Mouse (Mus musculus) heart, embryonic 16.5 days (tissue): ENCODE measurements around the gene Slc25a12. TPM values are rescaled to one million over a fixed set of nuclear protein-coding genes. Genes with fewer than 3 reads are reported as not detected.

Source experiments
- ATAC-seq: fragments of 200-750 bp; cut with Nextera tagmentation; replicated peaks from 2 replicates; pipeline ENCODE4 v1.8.0; 2017; ENCODE audit warnings: moderate number of reproducible peaks; ENCODE audit not compliant: insufficient read depth, low FRiP score; ENCODE audit errors: extremely low read depth
- H3K27ac ChIP-seq: fragments of 300-500 bp; sonication (generic); 2 replicates; pipeline ENCODE4 v1.5.1; 2014; ENCODE audit warnings: mild to moderate bottlenecking, low read length, control low read depth, moderate library complexity
- H3K27me3 ChIP-seq: fragments of 300-500 bp; sonication (generic); 2 replicates; pipeline ENCODE4 v1.6.1; 2014; ENCODE audit warnings: low read length, mixed read lengths; ENCODE audit not compliant: control insufficient read depth, insufficient read depth
- H3K36me3 ChIP-seq: fragments of 300-500 bp; sonication (generic); 2 replicates; pipeline ENCODE4 v1.6.1; 2014; ENCODE audit not compliant: control insufficient read depth, insufficient read depth
- H3K4me1 ChIP-seq: fragments of 300-500 bp; sonication (generic); 2 replicates; pipeline ENCODE4 v1.6.1; 2014; ENCODE audit warnings: low read length, mixed read lengths; ENCODE audit not compliant: control insufficient read depth, insufficient read depth
- H3K4me2 ChIP-seq: fragments of 300-500 bp; sonication (generic); 2 replicates; pipeline ENCODE4 v1.6.1; 2014; ENCODE audit warnings: low read depth, mild to moderate bottlenecking, control low read depth, low read length
- H3K4me3 ChIP-seq: fragments of 300-500 bp; sonication (generic); 2 replicates; pipeline ENCODE4 v1.5.1; 2014; ENCODE audit warnings: mild to moderate bottlenecking, control low read depth, low read length
- H3K9ac ChIP-seq: fragments of 300-500 bp; sonication (generic); 2 replicates; pipeline ENCODE4 v1.6.1; 2014; ENCODE audit warnings: low read length, control low read depth
- H3K9me3 ChIP-seq: fragments of 300-500 bp; sonication (generic); replicated peaks from 2 replicates; pipeline ENCODE4 v1.6.1; 2016; ENCODE audit warnings: low read length; ENCODE audit not compliant: control insufficient read depth
- WGBS: fragments of 180-500 bp; shearing (Covaris S2); extraction: QIAGEN DNeasy Blood & Tissue Kit; methylation state at CpG from one replicate; pipeline ENCODE4 v1.1.7; 2014; 5-methylcytosine and 5-hydroxymethylcytosine counted together
- polyA plus RNA-seq: library from polyadenylated mRNA; unstranded; fragments of >200 nt; fragmentation: Nextera tagmentation; extraction: Ambion mirVana; gene quantifications from 2 replicates; pipeline ENCODE4 v1.2.1, GENCODE M21; 2015

The Slc25a12 gene
- 126 TPM in 2 replicates for polyA plus RNA-seq

- Histone ChIP-seq H3K27ac (peak within 1 kb of the TSS; percentile 97), H3K9me3 (no peaks in the 10 kb centered on the region), H3K4me2 (peak within 1 kb of the TSS; percentile 81), H3K36me3 (peaks cover 2% of the 10 kb centered on the region; the same call in 1 of the 2 replicates), H3K9ac (peak within 1 kb of the TSS; percentile 95), H3K27me3 (no peaks in the 10 kb centered on the region), H3K4me1 (peaks cover 13% of the 10 kb centered on the region), H3K4me3 (peak within 1 kb of the TSS; percentile 94)
- WGBS: under 1% methylated on average over 57 of the region's 57 CpGs
- peak; percentile 95 for ATAC-seq
Observed at GRCm38 (mm10) chr2:71367125-71367880, at the start of gene Slc25a12. TSS of gene Slc25a12 (minus strand) at chr2:71367749.

- no peak for ATAC-seq
Observed at GRCm38 (mm10) chr2:71405613-71406012, 38.1 kb upstream of the Slc25a12 start.

GRCm38 (mm10) chr2:71389864-71390263, 22.3 kb upstream of the Slc25a12 start:
- peak overlapping the region; percentile 87 for H3K27ac ChIP-seq
- peak overlapping the region; percentile 95 for H3K4me3 ChIP-seq
- no peaks in the 10 kb centered on the region for H3K27me3 ChIP-seq
- H3K4me1 ChIP-seq: peaks cover 9% of the 10 kb centered on the region
- no peaks in the 10 kb centered on the region for H3K9me3 ChIP-seq
- H3K4me2 ChIP-seq: peak overlapping the region; percentile 90
- H3K36me3 ChIP-seq: peaks cover 16% of the 10 kb centered on the region
- peak overlapping the region; percentile 94 for H3K9ac ChIP-seq
- ATAC-seq: no peak
- WGBS: 44% methylated on average over 9 of the region's 9 CpGs

More at GRCm38 (mm10) chr2:71405613-71406012, 38.1 kb upstream of the Slc25a12 start:
- WGBS: 94% methylated on average over 1 of the region's 1 CpGs
- H3K36me3 ChIP-seq: peaks cover 17% of the 10 kb centered on the region; the same call in 1 of the 2 replicates
- H3K9ac ChIP-seq: no peak overlapping the region
- H3K9me3 ChIP-seq: no peaks in the 10 kb centered on the region
- H3K27me3 ChIP-seq: no peaks in the 10 kb centered on the region
- no peak overlapping the region for H3K4me2 ChIP-seq
- no peak overlapping the region for H3K27ac ChIP-seq
- H3K4me1 ChIP-seq: no peaks in the 10 kb centered on the region
- H3K4me3 ChIP-seq: no peak overlapping the region

- H3K27ac ChIP-seq: peak within 1 kb of the TSS; percentile 87
- peak within 1 kb of the TSS; percentile 95 for H3K4me3 ChIP-seq
- H3K27me3 ChIP-seq: no peaks in the 10 kb centered on the region
- ATAC-seq: peak; percentile 99
- H3K9me3 ChIP-seq: no peaks in the 10 kb centered on the region
- peaks cover 9% of the 10 kb centered on the region for H3K4me1 ChIP-seq
- peak within 1 kb of the TSS; percentile 94 for H3K9ac ChIP-seq
- H3K36me3 ChIP-seq: peaks cover 16% of the 10 kb centered on the region
- WGBS: under 1% methylated on average over 66 of the region's 66 CpGs
- H3K4me2 ChIP-seq: peak within 1 kb of the TSS; percentile 90
Observed at GRCm38 (mm10) chr2:71388951-71389763, 21.6 kb upstream of the Slc25a12 start, which contains the start of gene Hat1. TSS of gene Hat1 (plus strand) at chr2:71388958.

GRCm38 (mm10) chr2:71387766-71388165, 20.2 kb upstream of the Slc25a12 start:
- no peak for ATAC-seq
- Histone ChIP-seq H3K27me3 (no peaks in the 10 kb centered on the region), H3K9me3 (no peaks in the 10 kb centered on the region), H3K4me2 (no peak overlapping the region), H3K9ac (no peak overlapping the region), H3K4me3 (no peak overlapping the region), H3K27ac (no peak overlapping the region), H3K36me3 (peaks cover 10% of the 10 kb centered on the region), H3K4me1 (peaks cover 9% of the 10 kb centered on the region)
- WGBS: 90% methylated on average over 6 of the region's 6 CpGs

GRCm38 (mm10) chr2:71383890-71384289, 16.3 kb upstream of the Slc25a12 start:
- Histone ChIP-seq H3K4me2 (peak overlapping the region; percentile 32; the same call in 1 of the 2 replicates), H3K9me3 (no peaks in the 10 kb centered on the region), H3K27me3 (no peaks in the 10 kb centered on the region), H3K4me3 (no peak overlapping the region), H3K4me1 (peaks cover 2% of the 10 kb centered on the region; the same call in 1 of the 2 replicates), H3K9ac (no peak overlapping the region), H3K36me3 (no peaks in the 10 kb centered on the region), H3K27ac (no peak overlapping the region)
- ATAC-seq: no peak
- 38% methylated on average over 11 of the region's 11 CpGs for WGBS

- Histone ChIP-seq H3K27me3 (no peaks in the 10 kb centered on the region), H3K27ac (no peak overlapping the region), H3K4me2 (no peak overlapping the region), H3K9me3 (no peaks in the 10 kb centered on the region), H3K4me3 (no peak overlapping the region), H3K9ac (no peak overlapping the region), H3K4me1 (no peaks in the 10 kb centered on the region), H3K36me3 (no peaks in the 10 kb centered on the region)
- 69% methylated on average over 4 of the region's 4 CpGs for WGBS
- no peak for ATAC-seq
Observed at GRCm38 (mm10) chr2:71381962-71382361, 14.4 kb upstream of the Slc25a12 start.

- H3K9me3 ChIP-seq: no peaks in the 10 kb centered on the region
- no peaks in the 10 kb centered on the region for H3K36me3 ChIP-seq
- no peak for ATAC-seq
- no peak overlapping the region for H3K9ac ChIP-seq
- peaks cover 6% of the 10 kb centered on the region; the same call in 1 of the 2 replicates for H3K4me1 ChIP-seq
- H3K27ac ChIP-seq: no peak overlapping the region
- no peak overlapping the region for H3K4me3 ChIP-seq
- no peak overlapping the region for H3K4me2 ChIP-seq
- WGBS: 81% methylated on average over 5 of the region's 5 CpGs
- no peaks in the 10 kb centered on the region for H3K27me3 ChIP-seq
Observed at GRCm38 (mm10) chr2:71377426-71377825, 9.9 kb upstream of the Slc25a12 start.
